Mouse (Mus musculus): ENCODE results near the gene Ptprn. TPM values are rescaled to one million over a fixed set of nuclear protein-coding genes. Genes with fewer than 3 reads are reported as not detected.
A peak's percentile ranks its signal among the peaks of the same experiment; 100 is the strongest.

Gene Ptprn
- polyA plus RNA-seq (2015; fragmentation: Nextera tagmentation; extraction: Ambion mirVana) = 0.48 and 2.3 TPM in 2 replicates

DNA sequence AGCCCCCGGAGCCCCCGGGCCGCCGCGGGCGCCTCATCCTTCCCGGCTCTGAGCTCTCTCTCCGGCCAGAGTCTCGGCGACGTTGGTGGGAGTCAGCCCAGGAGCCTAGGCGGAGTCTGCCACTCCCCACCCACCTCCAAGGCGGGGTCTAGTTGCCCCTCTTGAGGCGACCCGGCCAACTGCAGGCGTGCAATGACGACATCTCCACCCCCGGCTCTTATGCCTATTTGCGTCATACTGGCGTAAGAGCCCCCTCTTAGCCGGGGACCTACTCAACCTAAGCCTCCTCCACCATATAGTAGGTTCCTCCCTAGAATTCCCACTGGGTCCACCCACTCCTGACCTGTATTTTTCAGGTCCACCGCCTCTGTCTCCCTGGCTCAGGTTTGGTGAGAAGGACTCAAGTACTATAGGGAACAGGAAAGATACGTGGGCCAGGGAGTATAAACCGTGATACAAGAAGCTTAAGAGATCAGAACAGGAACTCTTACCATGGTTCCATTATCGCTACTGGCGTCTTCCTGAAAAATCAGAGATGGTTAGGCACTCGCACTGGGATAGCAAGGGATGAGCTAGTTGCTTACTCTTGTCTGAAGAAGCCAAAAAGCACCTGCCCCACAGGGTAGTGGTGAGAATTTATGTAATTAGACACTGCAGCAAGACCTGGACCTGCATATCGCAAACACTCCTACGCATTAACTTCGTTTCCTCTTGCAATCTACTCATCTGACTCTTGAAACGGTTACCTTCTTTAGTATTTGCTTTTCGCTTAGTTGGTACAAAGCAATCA, at the start of gene Ptprn:
Ptprn (minus strand) TSS at position 412 of the 790 bp plus-strand sequence.
- Histone ChIP-seq H3K4me2 (peak within 1 kb of the TSS; percentile 30), H3K9ac (no peak within 1 kb of the TSS), H3K4me3 (replicated peaks) (peak within 1 kb of the TSS; percentile 8; the same call in 1 of the 2 replicates), H3K4me1 (peaks cover 9% of the 10 kb centered on the region; the same call in 1 of the 2 replicates), H3K36me3 (no peaks in the 10 kb centered on the region), H3K27ac (no peak within 1 kb of the TSS), H3K9me3 (replicated peaks) (no peaks in the 10 kb centered on the region), H3K27me3 (peaks cover 78% of the 10 kb centered on the region)
- ATAC-seq (replicated peaks; ENCODE audit: low FRiP score) = no peak
- 12% methylated on average over 32 of the region's 32 CpGs for WGBS

DNA sequence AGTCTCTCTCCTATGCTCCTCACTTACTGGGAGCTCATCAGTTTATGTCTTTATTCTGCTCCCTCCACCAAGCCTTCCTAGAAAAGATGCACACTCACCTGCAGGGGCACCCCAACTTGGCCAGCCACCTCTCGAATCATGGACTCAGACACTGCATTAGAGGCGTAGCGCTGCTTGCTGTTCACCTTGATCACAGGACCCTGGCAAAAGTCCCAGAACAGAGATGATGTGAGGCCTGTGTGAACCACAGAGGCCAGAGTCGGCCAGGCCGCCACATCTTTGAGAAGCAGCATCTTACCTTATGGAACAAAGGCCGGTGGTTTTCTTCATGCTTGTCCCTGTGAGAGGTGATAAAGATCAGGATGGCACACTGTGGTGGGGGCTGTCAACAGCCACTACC, 47.4 kb upstream of the Ptprn start:
- no peaks in the 10 kb centered on the region for H3K9me3 ChIP-seq (replicated peaks)
- no peak for ATAC-seq (replicated peaks; ENCODE audit: low FRiP score)
- H3K4me1 ChIP-seq = peaks cover 16% of the 10 kb centered on the region
- H3K27me3 ChIP-seq = no peaks in the 10 kb centered on the region
- H3K27ac ChIP-seq = no peak overlapping the region
- H3K4me3 ChIP-seq (replicated peaks) = no peak overlapping the region
- H3K4me2 ChIP-seq = no peak overlapping the region
- H3K36me3 ChIP-seq = peaks cover 89% of the 10 kb centered on the region
- H3K9ac ChIP-seq = no peak overlapping the region
- WGBS = 97% methylated on average over 6 of the region's 6 CpGs

DNA sequence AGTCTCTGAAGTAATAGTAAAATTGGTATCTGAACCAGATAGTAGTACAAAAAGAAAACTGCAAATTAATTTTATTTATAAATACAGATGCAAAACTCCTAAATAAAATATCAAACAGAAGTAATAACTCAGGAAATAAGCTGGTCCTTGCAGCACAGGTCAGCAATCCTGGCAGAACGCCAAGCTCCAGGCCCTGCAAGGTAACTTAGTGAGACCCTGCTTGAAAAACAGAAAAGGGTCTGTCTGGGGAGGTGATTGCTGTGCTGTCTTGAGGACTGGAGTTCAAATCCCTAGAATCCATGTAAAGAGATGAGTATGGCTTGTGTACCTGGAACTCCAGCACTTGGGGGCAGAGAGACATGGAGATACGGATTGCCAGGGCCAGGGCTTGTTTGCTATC, 40.4 kb upstream of the Ptprn start:
- H3K4me3 ChIP-seq (replicated peaks) = no peak overlapping the region
- no peak for ATAC-seq (replicated peaks; ENCODE audit: low FRiP score)
- no peak overlapping the region for H3K4me2 ChIP-seq
- no peaks in the 10 kb centered on the region for H3K4me1 ChIP-seq
- no peaks in the 10 kb centered on the region for H3K27me3 ChIP-seq
- H3K9me3 ChIP-seq (replicated peaks) = no peaks in the 10 kb centered on the region
- peaks cover 38% of the 10 kb centered on the region for H3K36me3 ChIP-seq
- whole genome bisulfite sequencing = 88% methylated on average over 2 of the region's 2 CpGs
- no peak overlapping the region for H3K9ac ChIP-seq
- H3K27ac ChIP-seq = no peak overlapping the region

DNA sequence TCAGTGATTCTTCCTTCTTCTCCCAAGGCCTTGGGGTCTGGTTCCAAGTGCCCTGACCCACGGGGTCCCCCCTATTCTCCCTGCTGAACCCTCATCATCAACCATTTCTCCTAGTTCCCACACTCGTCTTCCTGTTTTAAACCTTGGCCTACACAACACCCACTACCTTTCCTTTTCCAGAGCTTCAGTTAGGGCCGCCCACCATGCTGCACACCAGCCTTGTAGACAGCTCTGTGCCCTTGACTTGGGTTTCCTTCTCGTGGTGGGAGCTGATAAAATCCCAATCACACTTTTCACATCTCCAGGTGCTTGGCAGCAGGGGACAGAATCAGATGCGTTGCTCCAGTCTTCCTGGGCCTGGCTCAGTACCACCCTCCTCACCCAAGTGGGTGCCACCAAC, 30.0 kb upstream of the Ptprn start:
- ATAC-seq (replicated peaks; ENCODE audit: low FRiP score) = no peak
- no peak overlapping the region for H3K4me3 ChIP-seq (replicated peaks)
- no peak overlapping the region for H3K27ac ChIP-seq
- no peaks in the 10 kb centered on the region for H3K27me3 ChIP-seq
- H3K4me2 ChIP-seq = no peak overlapping the region
- no peak overlapping the region for H3K9ac ChIP-seq
- no peaks in the 10 kb centered on the region for H3K36me3 ChIP-seq
- H3K9me3 ChIP-seq (replicated peaks) = no peaks in the 10 kb centered on the region
- peaks cover 5% of the 10 kb centered on the region; the same call in 1 of the 2 replicates for H3K4me1 ChIP-seq
- WGBS = 80% methylated on average over 5 of the region's 5 CpGs

DNA sequence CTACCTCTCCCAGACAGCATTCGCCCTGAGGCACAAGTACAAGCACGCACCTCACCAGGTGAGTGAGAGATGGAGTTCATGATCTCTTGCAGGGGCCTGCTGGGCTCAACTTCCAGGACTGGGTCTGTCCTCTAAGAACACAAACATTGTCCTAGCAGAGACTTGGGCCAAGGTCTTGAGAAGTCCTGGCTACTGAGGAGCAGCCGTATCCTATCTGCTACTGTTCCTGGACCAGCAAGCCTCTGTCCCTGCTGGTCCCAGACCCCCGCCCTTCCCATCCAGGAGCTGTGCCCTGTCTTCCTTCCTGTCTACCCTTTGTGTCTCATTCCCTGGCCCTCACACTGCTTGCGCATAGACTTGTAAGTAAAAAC, 29.0 kb upstream of the Ptprn start:
- 0 out of 2 replicates have a peak, but pooled peaks have one; percentile 22 for ATAC-seq (replicated peaks; ENCODE audit: low FRiP score)
- WGBS = 71% methylated on average over 5 of the region's 5 CpGs
- peak overlapping the region; percentile 85 for H3K27ac ChIP-seq

DNA sequence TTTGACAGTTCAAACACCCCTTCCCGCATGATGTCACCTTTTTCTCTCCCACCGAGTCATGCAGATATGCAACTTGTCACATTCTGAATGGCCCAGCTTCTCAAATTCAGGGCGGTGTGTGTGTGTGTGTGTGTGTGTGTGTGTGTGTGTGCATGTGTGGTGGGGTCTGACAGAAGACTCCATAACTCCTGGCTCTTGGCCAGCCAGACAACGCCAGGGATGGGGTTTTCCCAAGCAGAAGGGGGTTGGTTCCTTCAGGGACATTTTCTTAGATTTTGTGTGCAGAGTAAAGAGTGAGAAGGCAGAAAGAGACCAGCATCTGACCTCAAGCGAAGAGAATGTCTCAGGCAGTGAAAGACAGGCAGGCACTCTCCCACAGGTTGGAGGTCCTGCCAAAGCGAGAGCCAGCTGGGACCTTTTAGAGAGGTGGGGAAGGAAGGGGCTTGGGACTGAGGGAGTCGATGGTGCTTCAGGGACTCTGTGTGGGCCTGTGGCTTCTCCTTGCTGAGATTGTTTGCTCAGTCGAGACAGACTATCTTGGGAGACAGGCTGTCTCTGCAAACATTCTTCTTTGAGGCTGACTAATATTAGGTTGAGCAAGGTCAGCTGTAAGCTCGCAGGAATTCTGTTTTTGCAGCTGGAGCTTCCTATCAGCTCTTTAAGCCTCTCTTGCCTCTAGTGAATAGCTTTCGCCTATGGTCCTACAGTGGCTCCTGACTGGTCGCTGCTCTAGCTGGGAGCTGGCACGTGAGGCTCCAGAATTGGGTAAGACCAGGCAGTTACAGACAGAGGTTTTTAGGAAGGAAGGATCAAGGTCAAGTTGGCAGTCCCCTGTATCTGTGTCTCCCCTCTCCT, 28.4 kb upstream of the Ptprn start:
- WGBS = 34% methylated on average over 12 of the region's 12 CpGs
- Histone ChIP-seq H3K4me1 (peaks cover 5% of the 10 kb centered on the region; the same call in 1 of the 2 replicates), H3K4me3 (replicated peaks) (no peak overlapping the region), H3K27ac (peak overlapping the region; percentile 85), H3K27me3 (0 out of 2 replicates have a peak, but pooled peaks cover 3% of the 10 kb centered on the region), H3K9ac (no peak overlapping the region), H3K4me2 (no peak overlapping the region), H3K36me3 (no peaks in the 10 kb centered on the region), H3K9me3 (replicated peaks) (no peaks in the 10 kb centered on the region)
- ATAC-seq (replicated peaks; ENCODE audit: low FRiP score) = 0 out of 2 replicates have a peak, but pooled peaks have one; percentile 25

More for the DNA sequence above, 29.0 kb upstream of the Ptprn start:
- Histone ChIP-seq H3K27me3 (0 out of 2 replicates have a peak, but pooled peaks cover 3% of the 10 kb centered on the region), H3K4me2 (no peak overlapping the region), H3K4me1 (peaks cover 5% of the 10 kb centered on the region; the same call in 1 of the 2 replicates), H3K9me3 (replicated peaks) (no peaks in the 10 kb centered on the region), H3K9ac (no peak overlapping the region), H3K4me3 (replicated peaks) (no peak overlapping the region), H3K36me3 (no peaks in the 10 kb centered on the region)

DNA sequence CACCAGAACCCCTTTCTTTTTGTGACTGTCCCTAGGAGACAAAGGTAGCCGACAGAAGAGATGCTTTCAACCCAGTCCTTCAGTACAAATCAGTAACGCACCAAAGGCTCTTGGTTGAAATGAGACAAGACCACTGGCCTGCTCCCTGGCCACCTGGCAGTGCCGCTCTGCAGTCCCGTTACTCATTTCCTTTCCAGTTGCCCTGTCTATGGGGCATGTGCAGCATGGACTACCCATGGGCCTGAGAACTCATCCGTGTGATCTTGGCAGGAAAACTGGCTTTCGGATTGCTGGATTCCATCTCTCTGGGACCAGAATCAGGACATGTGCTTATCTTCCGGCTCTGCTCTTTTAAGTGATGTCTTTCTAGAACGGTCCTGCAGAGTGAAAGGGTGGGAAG, 27.0 kb upstream of the Ptprn start:
- 87% methylated on average over 8 of the region's 8 CpGs for WGBS
- ATAC-seq (replicated peaks; ENCODE audit: low FRiP score) = no peak
- H3K9ac ChIP-seq = no peak overlapping the region
- H3K36me3 ChIP-seq = no peaks in the 10 kb centered on the region
- no peak overlapping the region for H3K4me2 ChIP-seq
- H3K27ac ChIP-seq = no peak overlapping the region
- no peaks in the 10 kb centered on the region for H3K9me3 ChIP-seq (replicated peaks)
- H3K4me1 ChIP-seq = peaks cover 5% of the 10 kb centered on the region; the same call in 1 of the 2 replicates
- H3K27me3 ChIP-seq = 0 out of 2 replicates have a peak, but pooled peaks cover 3% of the 10 kb centered on the region
- no peak overlapping the region for H3K4me3 ChIP-seq (replicated peaks)

DNA sequence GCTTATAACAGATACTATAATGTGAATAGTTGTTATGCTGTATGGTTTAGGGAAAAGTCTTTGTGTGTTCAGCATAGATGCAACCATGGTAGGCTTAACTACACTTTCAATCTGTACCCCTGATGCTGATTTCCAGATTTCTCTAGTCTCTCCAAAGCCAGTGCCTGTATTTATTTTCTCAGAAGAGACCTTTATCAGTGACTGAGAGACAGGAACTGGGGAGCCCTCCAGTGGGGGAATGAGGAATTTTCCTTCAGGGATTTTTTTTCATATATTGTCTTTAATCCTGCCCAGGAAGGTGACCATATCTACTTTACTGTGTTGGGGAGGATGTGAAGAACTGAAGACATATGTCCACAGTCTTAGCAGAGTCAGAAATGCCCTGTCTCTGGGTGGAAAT, 26.3 kb upstream of the Ptprn start:
- no peak overlapping the region for H3K9ac ChIP-seq
- H3K27ac ChIP-seq = no peak overlapping the region
- H3K27me3 ChIP-seq = 0 out of 2 replicates have a peak, but pooled peaks cover 3% of the 10 kb centered on the region
- H3K4me3 ChIP-seq (replicated peaks) = no peak overlapping the region
- no peaks in the 10 kb centered on the region for H3K9me3 ChIP-seq (replicated peaks)
- no peak overlapping the region for H3K4me2 ChIP-seq
- H3K4me1 ChIP-seq = peaks cover 5% of the 10 kb centered on the region; the same call in 1 of the 2 replicates
- no peaks in the 10 kb centered on the region for H3K36me3 ChIP-seq
- no peak for ATAC-seq (replicated peaks; ENCODE audit: low FRiP score)

DNA sequence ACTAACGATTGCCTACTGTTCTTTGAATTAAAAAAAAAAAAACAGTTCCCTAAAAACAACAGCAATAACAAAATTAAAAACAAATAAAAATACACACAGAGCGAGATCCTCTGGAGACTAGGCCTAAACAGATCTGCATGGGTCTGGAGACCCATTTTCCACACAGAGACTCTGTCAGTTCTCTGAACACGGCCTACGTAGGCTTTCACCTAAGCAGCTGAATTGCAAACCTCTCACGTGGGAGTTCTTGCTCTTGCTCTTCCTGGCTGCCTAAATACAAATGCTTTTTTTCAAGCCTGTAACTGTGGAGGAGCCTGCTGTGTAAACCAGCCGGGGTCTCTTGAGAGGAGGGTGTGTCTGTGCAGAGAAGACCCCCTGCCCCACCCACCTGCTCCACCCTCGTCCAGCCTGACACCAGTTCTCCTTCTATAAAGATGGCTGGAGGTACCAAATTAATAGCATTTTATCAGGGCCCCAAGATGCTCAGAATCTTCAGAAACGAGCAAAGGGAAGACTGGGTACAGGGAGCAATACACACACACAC, 25.7 kb upstream of the Ptprn start:
- 53% methylated on average over 8 of the region's 8 CpGs for whole genome bisulfite sequencing
- H3K9me3 ChIP-seq (replicated peaks) = no peaks in the 10 kb centered on the region
- ATAC-seq (replicated peaks; ENCODE audit: low FRiP score) = no peak
- H3K4me1 ChIP-seq = peaks cover 5% of the 10 kb centered on the region; the same call in 1 of the 2 replicates
- H3K4me2 ChIP-seq = no peak overlapping the region
- no peaks in the 10 kb centered on the region for H3K36me3 ChIP-seq
- no peak overlapping the region for H3K27ac ChIP-seq
- H3K27me3 ChIP-seq = 0 out of 2 replicates have a peak, but pooled peaks cover 3% of the 10 kb centered on the region
- H3K9ac ChIP-seq = no peak overlapping the region
- no peak overlapping the region for H3K4me3 ChIP-seq (replicated peaks)

DNA sequence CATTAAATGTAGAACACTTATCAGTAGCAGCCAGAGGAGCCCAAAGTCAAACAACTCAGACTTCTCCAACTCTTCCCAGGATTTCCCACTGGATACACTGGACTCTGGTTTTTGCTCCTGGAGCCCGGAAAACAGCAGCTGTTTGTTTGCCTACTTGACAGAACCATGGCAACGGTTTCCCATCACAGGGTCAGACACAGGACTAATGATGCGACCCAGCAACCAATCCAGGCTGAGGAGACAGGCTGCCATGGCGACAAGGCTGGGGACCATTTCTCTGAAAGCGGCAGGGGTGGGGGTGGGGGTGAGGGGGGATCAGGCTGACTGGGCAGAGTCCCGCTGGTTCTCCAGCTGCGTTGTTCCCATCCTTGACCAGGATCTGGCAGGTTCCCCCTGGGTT, 25.1 kb upstream of the Ptprn start:
- H3K9me3 ChIP-seq (replicated peaks) = no peaks in the 10 kb centered on the region
- H3K27me3 ChIP-seq = 0 out of 2 replicates have a peak, but pooled peaks cover 3% of the 10 kb centered on the region
- no peak overlapping the region for H3K4me2 ChIP-seq
- H3K4me3 ChIP-seq (replicated peaks) = no peak overlapping the region
- 0 out of 2 replicates have a peak, but pooled peaks have one; percentile 33 for ATAC-seq (replicated peaks; ENCODE audit: low FRiP score)
- 9% methylated on average over 7 of the region's 7 CpGs for WGBS
- H3K36me3 ChIP-seq = no peaks in the 10 kb centered on the region
- H3K4me1 ChIP-seq = peaks cover 5% of the 10 kb centered on the region; the same call in 1 of the 2 replicates
- H3K27ac ChIP-seq = no peak overlapping the region
- no peak overlapping the region for H3K9ac ChIP-seq

DNA sequence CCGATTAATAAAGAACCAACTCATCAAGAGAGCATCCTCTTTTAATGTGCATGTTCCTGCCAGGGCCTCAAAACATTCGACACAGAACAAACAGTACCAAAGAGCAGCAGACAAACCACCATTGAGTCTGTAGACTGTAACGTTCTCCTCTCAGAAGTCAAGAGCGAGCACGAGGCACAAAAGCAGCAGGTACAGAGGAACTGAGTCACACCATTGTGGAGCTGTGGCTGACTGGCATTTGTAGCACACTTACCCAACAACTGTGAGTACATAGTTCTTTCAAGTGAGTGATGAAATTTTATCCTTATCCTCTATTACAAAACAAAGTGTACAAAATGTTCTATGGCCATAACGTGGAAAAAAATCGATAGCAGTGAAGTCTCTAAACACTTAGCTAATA, 20.6 kb upstream of the Ptprn start:
- ATAC-seq (replicated peaks; ENCODE audit: low FRiP score) = no peak
- H3K4me1 ChIP-seq = no peaks in the 10 kb centered on the region
- no peak overlapping the region for H3K9ac ChIP-seq
- H3K4me3 ChIP-seq (replicated peaks) = no peak overlapping the region
- no peak overlapping the region for H3K27ac ChIP-seq
- H3K9me3 ChIP-seq (replicated peaks) = no peaks in the 10 kb centered on the region
- H3K27me3 ChIP-seq = 0 out of 2 replicates have a peak, but pooled peaks cover 11% of the 10 kb centered on the region
- no peaks in the 10 kb centered on the region for H3K36me3 ChIP-seq
- no peak overlapping the region for H3K4me2 ChIP-seq
- 90% methylated on average over 7 of the region's 7 CpGs for WGBS

All from kidney, embryonic 15.5 days (tissue).